7 mouse cellular contexts compared by ENCODE assay signal in genomic region chrX:42148016-42148451, GRCm38 (mm10). TPM values are rescaled to one million over a fixed set of nuclear protein-coding genes. Genes with fewer than 3 reads are reported as not detected.
DNase-seq lines count a peak whose midpoint lies in the region; ATAC-seq and TF ChIP-seq lines count a peak whose summit lies in the region.

No protein-coding gene starts in this region.

- no peak overlapping the region for H3K9ac ChIP-seq in intestine, embryonic 15.5 days
- H3K9ac ChIP-seq in liver, embryonic 16.5 days (ENCODE audit: low read depth, low read length): peak overlapping the region; percentile 76
- no peak overlapping the region for H3K9ac ChIP-seq in neural tube, embryonic 15.5 days (replicated peaks)

- peak; percentile 50 for DNase-seq in gonadal fat pad, adult 2 months (ENCODE audit: low read depth)
- DNase-seq in right cerebral cortex, postnatal 14 days: no peak

- H3K27ac ChIP-seq in bone marrow, adult 2 months (ENCODE audit: control insufficient read depth, insufficient read depth, low read depth, low read length, poor library complexity): peak overlapping the region; percentile 70
- H3K27ac ChIP-seq in intestine, embryonic 15.5 days: peak overlapping the region; percentile 87; the same call in 1 of the 2 replicates
- H3K27ac ChIP-seq in liver, embryonic 16.5 days (ENCODE audit: low read length): peak overlapping the region; percentile 90
- H3K27ac ChIP-seq in neural tube, embryonic 15.5 days (replicated peaks): 0 out of 2 replicates have a peak overlapping the region, but pooled peaks have one; percentile 45

- peak; percentile 22 for ATAC-seq in intestine, embryonic 15.5 days
- ATAC-seq in liver, embryonic 16.5 days (ENCODE audit: low read depth): no peak
- ATAC-seq in neural tube, embryonic 15.5 days (ENCODE audit: low FRiP score): no peak

- H3K4me3 ChIP-seq in E14TG2a.4 (replicated peaks; ENCODE audit: low read length): peak overlapping the region; percentile 78; the same call in 1 of the 2 replicates
- H3K4me3 ChIP-seq in bone marrow, adult 2 months (replicated peaks; ENCODE audit: control insufficient read depth, low read depth, low read length): peak overlapping the region; percentile 28
- H3K4me3 ChIP-seq in intestine, embryonic 15.5 days (replicated peaks): peak overlapping the region; percentile 43; the same call in 1 of the 2 replicates
- H3K4me3 ChIP-seq in liver, embryonic 16.5 days (ENCODE audit: low read depth, low read length): peak overlapping the region; percentile 68
- peak overlapping the region; percentile 55; the same call in 1 of the 2 replicates for H3K4me3 ChIP-seq in neural tube, embryonic 15.5 days (replicated peaks)

- peaks cover 7% of the 10 kb centered on the region; the same call in 1 of the 2 replicates for H3K4me1 ChIP-seq in E14TG2a.4 (replicated peaks; ENCODE audit: low read depth, low read length)
- H3K4me1 ChIP-seq in bone marrow, adult 2 months (ENCODE audit: control insufficient read depth, insufficient read depth, low read length): no peaks in the 10 kb centered on the region; the same call in 1 of the 2 replicates
- no peaks in the 10 kb centered on the region for H3K4me1 ChIP-seq in intestine, embryonic 15.5 days (replicated peaks)
- peaks cover 4% of the 10 kb centered on the region for H3K4me1 ChIP-seq in liver, embryonic 16.5 days (ENCODE audit: control insufficient read depth, low read depth, low read length)
- H3K4me1 ChIP-seq in neural tube, embryonic 15.5 days: 0 out of 2 replicates have a peak, but pooled peaks cover 2% of the 10 kb centered on the region

- no peaks in the 10 kb centered on the region for H3K9me3 ChIP-seq in E14TG2a.4 (ENCODE audit: low read length)
- H3K9me3 ChIP-seq in intestine, embryonic 15.5 days: no peaks in the 10 kb centered on the region
- H3K9me3 ChIP-seq in liver, embryonic 16.5 days (replicated peaks; ENCODE audit: control insufficient read depth, low read length): no peaks in the 10 kb centered on the region
- H3K9me3 ChIP-seq in neural tube, embryonic 15.5 days (replicated peaks): no peaks in the 10 kb centered on the region

- peak overlapping the region; percentile 55; the same call in 1 of the 2 replicates for H3K4me2 ChIP-seq in intestine, embryonic 15.5 days (replicated peaks)
- peak overlapping the region; percentile 56 for H3K4me2 ChIP-seq in liver, embryonic 16.5 days (ENCODE audit: low read depth, low read length)
- H3K4me2 ChIP-seq in neural tube, embryonic 15.5 days: peak overlapping the region; percentile 55

- H3K27me3 ChIP-seq in E14TG2a.4 (ENCODE audit: insufficient read depth, low read length): no peaks in the 10 kb centered on the region
- no peaks in the 10 kb centered on the region for H3K27me3 ChIP-seq in intestine, embryonic 15.5 days (replicated peaks)
- H3K27me3 ChIP-seq in liver, embryonic 16.5 days (ENCODE audit: control insufficient read depth, insufficient read depth, low read depth, low read length): no peaks in the 10 kb centered on the region
- H3K27me3 ChIP-seq in neural tube, embryonic 15.5 days (replicated peaks): no peaks in the 10 kb centered on the region

- 19% methylated on average over 5 of the region's 5 CpGs for WGBS in bone marrow, adult 2 months
- WGBS in intestine, embryonic 15.5 days: 48% methylated on average over 5 of the region's 5 CpGs
- WGBS in liver, embryonic 16.5 days (ENCODE audit: insufficient replicate concordance): 31% methylated on average over 5 of the region's 5 CpGs
- WGBS in neural tube, embryonic 15.5 days: 49% methylated on average over 5 of the region's 5 CpGs

- no peak for TF ChIP-seq CTCF in E14TG2a.4 (conservative IDR thresholded peaks at IDR 0.05; ENCODE audit: low read length)
- TF ChIP-seq CTCF in bone marrow, adult 2 months (IDR thresholded peaks at IDR 0.05; ENCODE audit: control insufficient read depth, insufficient read depth, low read length): no peak

- TF ChIP-seq POLR2A in bone marrow, adult 2 months (IDR thresholded peaks at IDR 0.05; ENCODE audit: borderline replicate concordance, control insufficient read depth, low read depth, low read length): no peak

- no peaks in the 10 kb centered on the region for H3K36me3 ChIP-seq in E14TG2a.4 (ENCODE audit: insufficient read depth, low read length)
- no peaks in the 10 kb centered on the region for H3K36me3 ChIP-seq in intestine, embryonic 15.5 days
- no peaks in the 10 kb centered on the region for H3K36me3 ChIP-seq in liver, embryonic 16.5 days (ENCODE audit: control insufficient read depth, insufficient read depth)
- no peaks in the 10 kb centered on the region for H3K36me3 ChIP-seq in neural tube, embryonic 15.5 days

RNA-seq across cellular contexts. Expression of gene Stag2, which starts 1.1 kb away (rescaled TPM):
- polyA plus RNA-seq in bone marrow, adult 2 months (2011; ENCODE audit: insufficient read depth, insufficient read length, low replicate concordance, missing spikeins): 27.2 and 44.4 TPM in 2 replicates
- 9.1 and 9.4 TPM in 2 replicates for polyA plus RNA-seq in gonadal fat pad, adult 2 months (2012; rRNA removed)
- polyA plus RNA-seq in intestine, embryonic 15.5 days (2015; fragmentation: Nextera tagmentation; extraction: Ambion mirVana): 29.7 and 34.8 TPM in 2 replicates
- 28.6 and 31.7 TPM in 2 replicates for polyA plus RNA-seq in liver, embryonic 16.5 days (2015; fragmentation: Nextera tagmentation; extraction: Ambion mirVana)
- 17.0 and 20.5 TPM in 2 replicates for polyA plus RNA-seq in neural tube, embryonic 15.5 days (2015; fragmentation: Nextera tagmentation; extraction: Ambion mirVana)

Comparison
In these comparisons a context has a peak if more than half of its experiments do, and no peak if none do; other contexts are left out.
1. H3K4me3 ChIP-seq: peak in every context shown above with its lines; median percentile 78 in E14TG2a.4; 68 in liver, embryonic 16.5 days; 55 in neural tube, embryonic 15.5 days; 43 in intestine, embryonic 15.5 days; 28 in bone marrow, adult 2 months.